Mouse (Mus musculus): ENCODE data around the gene Zfp775.

Zfp775 gene

GRCm38 (mm10) chr6:48601271-48602079, at the start of gene Zfp775:
Gene Zfp775 (plus strand): TSS chr6:48602063.
- DNase-seq: peak; percentile 98

DNA sequence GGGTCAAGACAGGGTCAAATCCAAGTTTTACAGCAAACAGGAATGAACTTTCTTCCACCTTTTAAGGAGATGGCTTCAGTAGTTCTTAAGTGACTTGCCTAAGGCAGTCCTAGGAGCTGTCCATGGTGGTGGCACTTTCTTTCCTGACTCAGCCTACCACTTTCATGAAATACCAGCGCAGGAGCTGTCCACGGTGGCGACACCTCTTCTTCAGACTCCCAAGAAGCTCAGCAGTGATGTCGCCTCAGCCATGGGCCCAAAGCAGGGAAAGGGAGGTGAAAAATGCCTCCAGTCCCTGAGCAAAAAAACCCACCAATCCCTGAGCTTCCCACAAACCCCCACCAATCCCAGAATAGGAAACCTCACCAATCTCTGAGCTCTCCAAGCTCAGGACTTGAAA, 48.9 kb upstream of the Zfp775 start:
- DNase-seq: peak; percentile 62

GRCm38 (mm10) chr6:48553819-48554218, 48.0 kb upstream of the Zfp775 start:
- no peak for DNase-seq

- DNase-seq: peak; percentile 99
Observed at GRCm38 (mm10) chr6:48554280-48555103, 47.4 kb upstream of the Zfp775 start, which contains the start of gene Lrrc61. Gene Lrrc61 (plus strand): TSS chr6:48554796.

GRCm38 (mm10) chr6:48555104-48555890, 46.6 kb upstream of the Zfp775 start:
- peak; percentile 68 for DNase-seq

GRCm38 (mm10) chr6:48555956-48556355, 45.9 kb upstream of the Zfp775 start:
- DNase-seq: no peak

GRCm38 (mm10) chr6:48565693-48566310, 36.1 kb upstream of the Zfp775 start:
- no peak for DNase-seq

- peak; percentile 89 for DNase-seq
Observed at GRCm38 (mm10) chr6:48566312-48566711, 35.6 kb upstream of the Zfp775 start.

DNA sequence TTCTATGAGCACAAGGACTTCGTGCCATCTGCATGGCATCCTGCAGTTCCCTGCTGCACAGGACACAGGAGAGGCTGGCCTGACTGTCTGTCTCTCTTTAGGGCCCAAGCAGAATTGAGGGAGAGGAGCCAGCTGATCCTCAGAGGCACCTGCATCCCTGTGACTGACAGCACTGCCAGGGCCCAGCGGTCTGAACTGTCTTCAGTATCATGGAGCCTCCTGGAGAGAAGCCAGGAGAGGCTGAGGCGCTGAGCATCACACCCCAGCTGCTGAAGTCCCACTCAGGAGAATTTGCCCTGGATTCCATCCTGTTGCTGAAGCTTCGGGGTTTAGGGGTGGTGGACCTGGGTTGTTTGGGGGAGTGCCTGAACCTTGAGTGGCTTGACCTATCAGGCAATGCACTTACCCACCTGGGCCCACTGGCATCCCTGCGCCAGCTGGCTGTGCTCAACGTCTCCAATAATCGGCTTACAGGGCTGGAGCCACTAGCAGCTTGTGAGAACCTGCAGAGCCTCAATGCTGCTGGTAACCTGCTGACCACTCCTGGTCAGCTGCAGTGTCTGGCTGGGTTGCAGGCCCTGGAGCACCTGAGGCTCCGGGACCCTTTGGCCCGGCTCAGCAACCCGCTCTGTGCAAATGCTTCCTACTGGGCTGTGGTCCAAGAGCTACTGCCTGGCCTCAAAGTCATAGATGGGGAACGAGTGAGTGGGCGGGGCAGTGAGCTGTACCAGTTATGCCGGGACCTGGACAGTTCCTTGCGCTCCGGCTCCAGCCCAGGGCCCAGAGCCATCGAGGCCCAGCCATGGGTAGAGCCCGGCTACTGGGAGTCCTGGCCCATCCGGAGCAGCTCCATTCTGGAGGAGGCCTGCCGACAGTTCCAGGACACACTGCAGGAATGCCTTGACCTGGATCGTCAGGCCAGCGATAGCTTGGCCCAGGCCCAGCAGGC, 33.6 kb upstream of the Zfp775 start:
- DNase-seq: peak; percentile 83

DNA sequence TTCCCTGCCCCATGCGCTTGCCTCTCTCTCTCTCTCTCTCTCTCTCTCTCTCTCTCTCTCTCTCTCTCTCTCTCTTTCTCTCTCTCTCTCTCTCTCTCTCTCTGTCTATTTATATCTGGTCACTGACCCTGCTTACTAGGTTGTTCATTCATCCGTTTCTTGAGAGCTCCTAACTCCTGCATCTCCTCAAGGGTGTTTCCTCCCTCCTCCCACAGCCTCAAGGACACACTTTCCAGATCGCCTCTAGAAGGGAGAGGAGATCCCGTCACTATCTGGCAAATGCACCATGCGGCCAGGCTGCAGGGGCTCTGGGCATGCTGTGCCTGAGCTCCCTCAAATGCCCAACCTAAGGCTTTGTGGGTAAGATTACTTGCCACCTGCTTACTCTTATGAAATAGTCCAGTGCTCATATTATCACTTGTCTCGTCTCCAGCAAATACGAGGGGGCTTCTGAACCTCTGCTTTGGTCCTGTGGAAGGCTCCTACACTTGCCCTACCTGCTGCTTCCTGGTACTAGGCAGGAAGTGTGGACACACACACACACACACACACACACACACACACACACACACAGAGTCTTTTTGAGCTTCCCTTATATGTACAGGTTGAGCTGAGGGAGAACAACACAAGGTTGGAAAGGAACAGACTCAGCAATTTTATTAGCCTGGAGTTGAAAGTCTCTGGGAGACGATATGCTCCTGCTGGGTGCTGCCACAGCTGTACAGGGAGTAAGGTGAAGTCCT, 32.6 kb upstream of the Zfp775 start:
- DNase-seq: no peak

GRCm38 (mm10) chr6:48572014-48572413, 29.8 kb upstream of the Zfp775 start:
- no peak for DNase-seq

- peak; percentile 79 for DNase-seq
Observed at GRCm38 (mm10) chr6:48572572-48573061, 29.2 kb upstream of the Zfp775 start, which contains the start of gene Rarres2. Gene Rarres2 (minus strand): TSS chr6:48572789.

DNA sequence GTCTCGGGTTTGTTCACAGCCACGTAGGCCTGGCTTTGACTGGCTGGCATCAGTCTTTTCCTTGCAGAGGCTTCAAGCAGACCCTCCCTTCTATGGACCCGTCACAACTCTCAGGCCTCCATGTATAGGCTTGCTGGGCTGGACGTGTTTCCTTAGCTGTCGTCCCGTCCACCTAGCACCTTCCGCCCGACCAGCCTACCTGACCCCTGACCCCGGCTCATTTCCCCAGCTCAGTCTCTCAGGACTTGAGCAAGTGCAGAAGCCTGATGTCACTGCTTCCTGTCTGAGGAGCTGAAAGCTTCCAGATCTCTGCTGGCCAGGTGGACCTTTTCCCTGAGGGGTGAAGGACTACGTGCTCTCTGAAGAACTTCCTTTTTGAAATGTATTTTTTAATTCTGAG, 28.6 kb upstream of the Zfp775 start:
- peak; percentile 73 for DNase-seq

- no peak for DNase-seq
Observed at GRCm38 (mm10) chr6:48573981-48574380, 27.9 kb upstream of the Zfp775 start.

DNA sequence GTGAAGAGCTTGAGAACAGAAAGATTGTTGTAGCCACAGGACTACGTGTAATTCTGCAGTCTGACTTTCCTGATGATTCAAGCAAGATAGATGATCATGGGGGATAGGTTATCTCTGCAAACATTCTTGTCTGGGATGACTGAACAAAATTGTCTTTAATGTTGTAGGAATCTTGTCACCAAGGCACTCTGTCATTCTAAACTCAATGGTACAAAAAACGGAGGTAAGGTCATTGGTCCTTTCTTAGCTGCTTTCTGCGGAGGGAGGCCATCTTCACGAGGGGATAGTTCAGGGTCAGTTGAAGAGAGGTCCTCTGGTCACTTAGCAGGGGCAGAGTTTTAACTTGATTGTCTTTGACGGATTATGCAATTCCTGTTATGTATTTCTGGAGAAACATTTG, 23.1 kb upstream of the Zfp775 start:
- no peak for DNase-seq

DNA sequence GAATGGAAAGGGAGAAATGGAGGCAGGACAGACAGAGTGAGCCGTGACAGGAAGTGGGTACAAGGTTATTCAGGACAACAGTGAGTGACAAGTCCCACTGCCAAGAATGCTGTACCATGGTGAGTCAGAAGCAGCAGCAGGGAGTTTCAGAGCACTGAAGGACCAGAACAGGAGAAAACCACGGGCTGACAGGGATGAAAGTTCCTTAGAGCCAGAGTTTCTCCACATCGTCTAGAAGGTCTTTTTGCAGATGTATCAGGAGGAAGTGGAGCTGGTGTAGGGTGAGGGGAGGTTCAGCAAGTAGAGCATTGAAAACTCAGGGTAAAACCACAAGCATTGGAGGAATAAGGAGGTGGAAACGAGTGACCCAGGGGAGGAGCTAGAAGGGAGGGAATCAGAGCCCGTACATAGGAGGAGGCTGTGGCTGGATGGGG, 22.6 kb upstream of the Zfp775 start:
- DNase-seq: no peak

GRCm38 (mm10) chr6:48581257-48581656, 20.6 kb upstream of the Zfp775 start:
- DNase-seq: no peak

GRCm38 (mm10) chr6:48582037-48582436, 19.8 kb upstream of the Zfp775 start:
- DNase-seq: peak; percentile 57

DNA sequence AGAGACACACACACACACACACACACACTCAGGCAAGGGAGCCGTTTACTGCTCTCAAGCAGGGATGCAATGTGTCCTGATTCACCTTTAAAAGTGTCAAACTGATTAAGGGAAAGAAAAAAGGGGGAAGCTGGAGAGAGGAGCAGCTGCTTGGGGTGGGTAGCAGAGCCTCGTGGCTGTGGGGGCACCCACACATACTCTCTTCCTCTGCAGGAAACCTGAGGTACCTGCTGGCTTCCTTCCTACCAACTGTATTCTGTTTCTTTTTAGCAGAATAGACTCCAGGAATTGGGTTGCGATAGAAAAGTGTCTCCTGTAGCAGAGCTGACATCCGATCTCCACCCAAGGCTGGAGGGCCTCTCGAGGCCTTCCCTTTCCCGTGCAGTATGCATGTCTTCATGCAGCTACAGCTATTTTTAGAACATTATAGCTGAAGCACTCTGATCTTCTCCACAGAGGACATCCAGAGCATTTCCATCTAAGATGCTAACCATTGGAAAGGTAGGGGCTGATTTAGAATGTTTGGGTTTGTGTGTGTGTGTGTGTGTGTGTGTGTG, 12.6 kb upstream of the Zfp775 start, which contains the start of gene Gm45021:
Gm45021 (plus strand) TSS at position 417 of the 557 bp plus-strand sequence.
- no peak for DNase-seq

Measured in kidney, postnatal 10 days (tissue).